In genomic region chr9:85842351-85843011, GRCm38 (mm10) we compare ENCODE assay signal across 7 mouse cellular contexts. TPM values are rescaled to one million over a fixed set of nuclear protein-coding genes. Genes with fewer than 3 reads are reported as not detected.
DNase-seq lines count a peak whose midpoint lies in the region; ATAC-seq and TF ChIP-seq lines count a peak whose summit lies in the region.

Gene Tpbg, plus strand, starts transcription at chr9:85842380.

- H3K9ac ChIP-seq in forebrain, embryonic 16.5 days (replicated peaks; ENCODE audit: low read depth, low read length) = peak within 1 kb of the TSS; percentile 82
- peak within 1 kb of the TSS; percentile 83 for H3K9ac ChIP-seq in hindbrain, embryonic 11.5 days (ENCODE audit: low read depth, low read length)
- H3K9ac ChIP-seq in stomach, postnatal 0 days (ENCODE audit: low read length) = peak within 1 kb of the TSS; percentile 69

- H3K27ac ChIP-seq in forebrain, embryonic 16.5 days (ENCODE audit: low read length) = peak within 1 kb of the TSS; percentile 37; the same call in 1 of the 2 replicates
- H3K27ac ChIP-seq in hindbrain, embryonic 11.5 days (ENCODE audit: low read depth, low read length) = peak within 1 kb of the TSS; percentile 58
- H3K27ac ChIP-seq in stomach, postnatal 0 days (replicated peaks) = peak within 1 kb of the TSS; percentile 45

- TF ChIP-seq CTCF in stomach, postnatal 0 days (IDR thresholded peaks at IDR 0.05; ENCODE audit: low read depth) = no peak

- H3K9me3 ChIP-seq in forebrain, embryonic 16.5 days (ENCODE audit: control insufficient read depth, low read length) = 0 out of 2 replicates have a peak, but pooled peaks cover 2% of the 10 kb centered on the region
- no peaks in the 10 kb centered on the region for H3K9me3 ChIP-seq in hindbrain, embryonic 11.5 days (ENCODE audit: control insufficient read depth, low read length)
- H3K9me3 ChIP-seq in stomach, postnatal 0 days (ENCODE audit: control insufficient read depth, low read length) = no peaks in the 10 kb centered on the region

- 0% methylated on average over 36 of the region's 39 CpGs for WGBS in forebrain, embryonic 16.5 days
- 1% methylated on average over 37 of the region's 39 CpGs for WGBS in hindbrain, embryonic 11.5 days
- under 1% methylated on average over 37 of the region's 39 CpGs for WGBS in stomach, postnatal 0 days

- intact Hi-C loops in left cerebral cortex, postnatal 36 days (cut with DNase I) = loop anchor here (5.0 kb wide), 1 partner anchor 610 kb away; no protein-coding TSS in a partner anchor

- H3K36me3 ChIP-seq in forebrain, embryonic 16.5 days (ENCODE audit: control insufficient read depth, insufficient read depth) = no peaks in the 10 kb centered on the region
- no peaks in the 10 kb centered on the region for H3K36me3 ChIP-seq in hindbrain, embryonic 11.5 days (ENCODE audit: control insufficient read depth, insufficient read depth, low read length)
- no peaks in the 10 kb centered on the region for H3K36me3 ChIP-seq in stomach, postnatal 0 days (ENCODE audit: control insufficient read depth, insufficient read depth, low read length)

- peaks cover 24% of the 10 kb centered on the region for H3K4me1 ChIP-seq in forebrain, embryonic 16.5 days (replicated peaks; ENCODE audit: control insufficient read depth, insufficient read depth, low read length)
- peaks cover 7% of the 10 kb centered on the region; the same call in 1 of the 2 replicates for H3K4me1 ChIP-seq in hindbrain, embryonic 11.5 days (replicated peaks; ENCODE audit: control insufficient read depth, insufficient read depth, low read length)
- no peaks in the 10 kb centered on the region for H3K4me1 ChIP-seq in stomach, postnatal 0 days (replicated peaks; ENCODE audit: control insufficient read depth, insufficient read depth)

- peak; percentile 89 for DNase-seq in R1 (ENCODE audit: low read depth, low spot score)
- DNase-seq in brain, adult 2 months (ENCODE audit: low read depth, low spot score) = peak; percentile 37
- peak; percentile 84 for DNase-seq in hindbrain, embryonic 11.5 days (ENCODE audit: low spot score)
- peak; percentile 36 to 41 for DNase-seq in left cerebral cortex, postnatal 36 days (ENCODE audit: low spot score in 2 of 2)
- peak; percentile 60 for DNase-seq in stomach, postnatal 0 days (ENCODE audit: low spot score)

- H3K4me3 ChIP-seq in forebrain, embryonic 16.5 days (replicated peaks; ENCODE audit: low read length) = peak within 1 kb of the TSS; percentile 75
- peak within 1 kb of the TSS; percentile 66 for H3K4me3 ChIP-seq in hindbrain, embryonic 11.5 days (ENCODE audit: low read depth, low read length)
- H3K4me3 ChIP-seq in stomach, postnatal 0 days (ENCODE audit: low read depth, low read length) = peak within 1 kb of the TSS; percentile 65

- peak within 1 kb of the TSS; percentile 99 for H3K4me2 ChIP-seq in forebrain, embryonic 16.5 days (ENCODE audit: low read length)
- H3K4me2 ChIP-seq in hindbrain, embryonic 11.5 days (replicated peaks; ENCODE audit: low read depth, low read length) = peak within 1 kb of the TSS; percentile 96
- peak within 1 kb of the TSS; percentile 98 for H3K4me2 ChIP-seq in stomach, postnatal 0 days (replicated peaks; ENCODE audit: low read depth)

- 0 out of 2 replicates have a peak, but pooled peaks cover 2% of the 10 kb centered on the region for H3K27me3 ChIP-seq in forebrain, embryonic 16.5 days (replicated peaks; ENCODE audit: control insufficient read depth, insufficient read depth, low read length)
- no peaks in the 10 kb centered on the region for H3K27me3 ChIP-seq in hindbrain, embryonic 11.5 days (ENCODE audit: control insufficient read depth, insufficient read depth, low read length)
- H3K27me3 ChIP-seq in stomach, postnatal 0 days (ENCODE audit: control insufficient read depth, insufficient read depth, low read length) = no peaks in the 10 kb centered on the region

- no peak for TF ChIP-seq EP300 in stomach, postnatal 0 days (optimal IDR thresholded peaks at IDR 0.05)

- ATAC-seq in forebrain, embryonic 16.5 days = peak; percentile 76
- peak; percentile 85 for ATAC-seq in hindbrain, embryonic 11.5 days (ENCODE audit: low FRiP score)
- peak; percentile 23; the same call in 1 of the 2 replicates for ATAC-seq in megakaryocyte-erythroid progenitor cell, adult 5-6 weeks (replicated peaks; ENCODE audit: low FRiP score, low TSS enrichment, poor library complexity, severe bottlenecking)
- ATAC-seq in stomach, postnatal 0 days (ENCODE audit: low FRiP score, low TSS enrichment) = peak; percentile 76

RNA-seq across cellular contexts. Expression of gene Tpbg, which starts in this region (rescaled TPM):
- 7.0 and 8.3 TPM in 2 replicates for polyA plus RNA-seq in forebrain, embryonic 16.5 days (2015; fragmentation: Nextera tagmentation; extraction: Ambion mirVana)
- polyA plus RNA-seq in hindbrain, embryonic 11.5 days (2014; fragmentation: Nextera tagmentation; extraction: Ambion mirVana) = 34.6 and 34.9 TPM in 2 replicates
- total RNA-seq in left cerebral cortex, postnatal 36 days (2021) = 10 to 100 TPM; 25.7 to 27.8 TPM
- not detected in 2 replicates for total RNA-seq in megakaryocyte-erythroid progenitor cell, adult 5-6 weeks (2014; fragmentation: Nextera tagmentation)
- not detected in 2 replicates for total RNA-seq in megakaryocyte-erythroid progenitor cell, adult 5-6 weeks (2017)
- 3.8 and 4.4 TPM in 2 replicates for polyA plus RNA-seq in stomach, postnatal 0 days (2015; fragmentation: Nextera tagmentation; extraction: Ambion mirVana)

Comparison
In these comparisons a context has a peak if more than half of its experiments do, and no peak if none do; other contexts are left out.
1. Peak in every context shown above with its lines: DNase-seq, ATAC-seq, H3K4me3 ChIP-seq and H3K27ac ChIP-seq.
2. RNA of gene Tpbg (total RNA-seq): 25.7 to 27.8 TPM in left cerebral cortex, postnatal 36 days; not detected in megakaryocyte-erythroid progenitor cell, adult 5-6 weeks; every median in the first group is over 10 times any median in the second.
3. Peak in ATAC-seq in megakaryocyte-erythroid progenitor cell, adult 5-6 weeks; RNA of the gene not detected or under 1 TPM.
4. DNase-seq: peak in every context shown above with its lines; median percentile 89 in R1; 84 in hindbrain, embryonic 11.5 days; 60 in stomach, postnatal 0 days; 38 in left cerebral cortex, postnatal 36 days; 37 in brain, adult 2 months.
5. ATAC-seq: peak in every context shown above with its lines; median percentile 85 in hindbrain, embryonic 11.5 days; 76 in forebrain, embryonic 16.5 days; 76 in stomach, postnatal 0 days; 23 in megakaryocyte-erythroid progenitor cell, adult 5-6 weeks.